Mouse (Mus musculus): ENCODE measurements around the gene Rab11fip3.

- TF ChIP-seq CTCF (IDR thresholded peaks at IDR 0.05; ENCODE audit: low read depth, low read length), result no peak
- TF ChIP-seq TAL1 (conservative IDR thresholded peaks at IDR 0.05; ENCODE audit: low read depth, low read length), result no peak
- TF ChIP-seq GATA1 (IDR thresholded peaks at IDR 0.05; ENCODE audit: borderline replicate concordance, low read length), result no peak
- TF ChIP-seq POLR2AphosphoS5 (IDR thresholded peaks at IDR 0.05; ENCODE audit: insufficient replicate concordance, low read depth, low read length), result no peak
- no peak for TF ChIP-seq GATA2 (IDR thresholded peaks at IDR 0.05; ENCODE audit: borderline replicate concordance, low read depth, low read length)
Measured at GRCm38 (mm10) chr17:26098461-26098860, 29.1 kb upstream of the Rab11fip3 start.
